Mouse (Mus musculus): ENCODE data around the gene Haus3. TPM values are rescaled to one million over a fixed set of nuclear protein-coding genes. Genes with fewer than 3 reads are reported as not detected.

The Haus3 gene
- total and polyA plus RNA-seq, 2 experiments from 2014 or later: 5.6 to 11.4 TPM

- Histone ChIP-seq H3K9ac (replicated peaks; ENCODE audit: low read depth, low read length) (no peak overlapping the region), H3K4me2 (ENCODE audit: low read depth, low read length) (no peak overlapping the region), H3K27ac (ENCODE audit: low read depth) (peak overlapping the region; percentile 81), H3K9me3 (replicated peaks; ENCODE audit: control insufficient read depth, low read length) (no peaks in the 10 kb centered on the region), H3K27me3 (ENCODE audit: control insufficient read depth, insufficient read depth, low read length) (no peaks in the 10 kb centered on the region), H3K4me3 (ENCODE audit: low read depth, low read length) (no peak overlapping the region), H3K36me3 (replicated peaks; ENCODE audit: control insufficient read depth, insufficient read depth, low read length) (peaks cover 32% of the 10 kb centered on the region), H3K4me1 (ENCODE audit: control insufficient read depth, insufficient read depth) (peaks cover 46% of the 10 kb centered on the region)
- no peak for ATAC-seq (ENCODE audit: insufficient read depth, low read depth)
- TF ChIP-seq CTCF (IDR thresholded peaks at IDR 0.05; ENCODE audit: low read depth) (no peak), EP300 (IDR thresholded peaks at IDR 0.05; ENCODE audit: low read depth) (no peak)
- 94% methylated on average over 3 of the region's 3 CpGs for WGBS
- no peak for DNase-seq (ENCODE audit: low spot score)
Measured at GRCm38 (mm10) chr5:34183976-34184375, 14.6 kb upstream of the Haus3 start.

GRCm38 (mm10) chr5:34183156-34183880, 14.0 kb upstream of the Haus3 start:
- Histone ChIP-seq H3K27ac (ENCODE audit: low read depth) (peak overlapping the region; percentile 81), H3K4me2 (ENCODE audit: low read depth, low read length) (peak overlapping the region; percentile 31), H3K27me3 (ENCODE audit: control insufficient read depth, insufficient read depth, low read length) (no peaks in the 10 kb centered on the region), H3K9ac (replicated peaks; ENCODE audit: low read depth, low read length) (no peak overlapping the region), H3K36me3 (replicated peaks; ENCODE audit: control insufficient read depth, insufficient read depth, low read length) (peaks cover 38% of the 10 kb centered on the region), H3K4me3 (ENCODE audit: low read depth, low read length) (no peak overlapping the region), H3K4me1 (ENCODE audit: control insufficient read depth, insufficient read depth) (peaks cover 39% of the 10 kb centered on the region), H3K9me3 (replicated peaks; ENCODE audit: control insufficient read depth, low read length) (no peaks in the 10 kb centered on the region)
- TF ChIP-seq CTCF (IDR thresholded peaks at IDR 0.05; ENCODE audit: low read depth) (no peak), EP300 (IDR thresholded peaks at IDR 0.05; ENCODE audit: low read depth) (peak; percentile 81; the same call in 1 of the 2 replicates)
- 11% methylated on average over 4 of the region's 5 CpGs for WGBS
- ATAC-seq (ENCODE audit: insufficient read depth, low read depth) (peak; percentile 29), DNase-seq (ENCODE audit: low spot score) (peak; percentile 86)

- Histone ChIP-seq H3K36me3 (replicated peaks; ENCODE audit: control insufficient read depth, insufficient read depth, low read length) (peaks cover 46% of the 10 kb centered on the region), H3K4me1 (ENCODE audit: control insufficient read depth, insufficient read depth) (peaks cover 38% of the 10 kb centered on the region), H3K4me3 (ENCODE audit: low read depth, low read length) (no peak overlapping the region), H3K27ac (ENCODE audit: low read depth) (peak overlapping the region; percentile 81), H3K27me3 (ENCODE audit: control insufficient read depth, insufficient read depth, low read length) (no peaks in the 10 kb centered on the region), H3K9me3 (replicated peaks; ENCODE audit: control insufficient read depth, low read length) (no peaks in the 10 kb centered on the region), H3K4me2 (ENCODE audit: low read depth, low read length) (no peak overlapping the region), H3K9ac (replicated peaks; ENCODE audit: low read depth, low read length) (no peak overlapping the region)
- no peak for DNase-seq (ENCODE audit: low spot score)
- TF ChIP-seq CTCF (IDR thresholded peaks at IDR 0.05; ENCODE audit: low read depth) (no peak), EP300 (IDR thresholded peaks at IDR 0.05; ENCODE audit: low read depth) (no peak)
- WGBS: 61% methylated on average over 3 of the region's 3 CpGs
- no peak for ATAC-seq (ENCODE audit: insufficient read depth, low read depth)
Measured at GRCm38 (mm10) chr5:34182486-34182885, 13.2 kb upstream of the Haus3 start.

GRCm38 (mm10) chr5:34177821-34178220, 8.5 kb upstream of the Haus3 start:
- H3K4me2 ChIP-seq (ENCODE audit: low read depth, low read length): no peak overlapping the region
- H3K27ac ChIP-seq (ENCODE audit: low read depth): no peak overlapping the region
- no peak overlapping the region for H3K9ac ChIP-seq (replicated peaks; ENCODE audit: low read depth, low read length)
- H3K27me3 ChIP-seq (ENCODE audit: control insufficient read depth, insufficient read depth, low read length): no peaks in the 10 kb centered on the region
- WGBS: 92% methylated on average over 4 of the region's 4 CpGs
- DNase-seq (ENCODE audit: low spot score) (no peak), ATAC-seq (ENCODE audit: insufficient read depth, low read depth) (no peak)
- peaks cover 92% of the 10 kb centered on the region for H3K36me3 ChIP-seq (replicated peaks; ENCODE audit: control insufficient read depth, insufficient read depth, low read length)
- no peak overlapping the region for H3K4me3 ChIP-seq (ENCODE audit: low read depth, low read length)
- H3K4me1 ChIP-seq (ENCODE audit: control insufficient read depth, insufficient read depth): peaks cover 4% of the 10 kb centered on the region
- H3K9me3 ChIP-seq (replicated peaks; ENCODE audit: control insufficient read depth, low read length): no peaks in the 10 kb centered on the region
- TF ChIP-seq EP300 (IDR thresholded peaks at IDR 0.05; ENCODE audit: low read depth): no peak

GRCm38 (mm10) chr5:34177091-34177490, 7.8 kb upstream of the Haus3 start:
- DNase-seq (ENCODE audit: low spot score): no peak
- Histone ChIP-seq H3K36me3 (replicated peaks; ENCODE audit: control insufficient read depth, insufficient read depth, low read length) (peaks cover 95% of the 10 kb centered on the region), H3K27me3 (ENCODE audit: control insufficient read depth, insufficient read depth, low read length) (no peaks in the 10 kb centered on the region), H3K9ac (replicated peaks; ENCODE audit: low read depth, low read length) (no peak overlapping the region), H3K4me1 (ENCODE audit: control insufficient read depth, insufficient read depth) (no peaks in the 10 kb centered on the region; the same call in 1 of the 2 replicates), H3K27ac (ENCODE audit: low read depth) (no peak overlapping the region), H3K4me3 (ENCODE audit: low read depth, low read length) (no peak overlapping the region), H3K9me3 (replicated peaks; ENCODE audit: control insufficient read depth, low read length) (no peaks in the 10 kb centered on the region), H3K4me2 (ENCODE audit: low read depth, low read length) (no peak overlapping the region)
- ATAC-seq (ENCODE audit: insufficient read depth, low read depth): no peak
- WGBS: 83% methylated on average over 2 of the region's 2 CpGs
- TF ChIP-seq CTCF (IDR thresholded peaks at IDR 0.05; ENCODE audit: low read depth) (no peak), EP300 (IDR thresholded peaks at IDR 0.05; ENCODE audit: low read depth) (no peak)

GRCm38 (mm10) chr5:34176691-34177090, 7.4 kb upstream of the Haus3 start:
- ATAC-seq (ENCODE audit: insufficient read depth, low read depth): no peak
- no peak for TF ChIP-seq CTCF (IDR thresholded peaks at IDR 0.05; ENCODE audit: low read depth)
- no peak for TF ChIP-seq EP300 (IDR thresholded peaks at IDR 0.05; ENCODE audit: low read depth)
- Histone ChIP-seq H3K36me3 (replicated peaks; ENCODE audit: control insufficient read depth, insufficient read depth, low read length) (peaks cover 92% of the 10 kb centered on the region), H3K27ac (ENCODE audit: low read depth) (no peak overlapping the region), H3K4me3 (ENCODE audit: low read depth, low read length) (no peak overlapping the region), H3K4me1 (ENCODE audit: control insufficient read depth, insufficient read depth) (no peaks in the 10 kb centered on the region), H3K9ac (replicated peaks; ENCODE audit: low read depth, low read length) (no peak overlapping the region), H3K27me3 (ENCODE audit: control insufficient read depth, insufficient read depth, low read length) (no peaks in the 10 kb centered on the region), H3K9me3 (replicated peaks; ENCODE audit: control insufficient read depth, low read length) (no peaks in the 10 kb centered on the region), H3K4me2 (ENCODE audit: low read depth, low read length) (no peak overlapping the region)
- DNase-seq (ENCODE audit: low spot score): no peak
- WGBS: 82% methylated on average over 10 of the region's 10 CpGs
